Mouse (Mus musculus): ENCODE data around the gene Mrpl48. TPM values are rescaled to one million over a fixed set of nuclear protein-coding genes. Genes with fewer than 3 reads are reported as not detected.

Mrpl48 gene
- total and polyA plus RNA-seq, 3 experiments, result 39.5 to 67.3 TPM; not detected in 1

DNA sequence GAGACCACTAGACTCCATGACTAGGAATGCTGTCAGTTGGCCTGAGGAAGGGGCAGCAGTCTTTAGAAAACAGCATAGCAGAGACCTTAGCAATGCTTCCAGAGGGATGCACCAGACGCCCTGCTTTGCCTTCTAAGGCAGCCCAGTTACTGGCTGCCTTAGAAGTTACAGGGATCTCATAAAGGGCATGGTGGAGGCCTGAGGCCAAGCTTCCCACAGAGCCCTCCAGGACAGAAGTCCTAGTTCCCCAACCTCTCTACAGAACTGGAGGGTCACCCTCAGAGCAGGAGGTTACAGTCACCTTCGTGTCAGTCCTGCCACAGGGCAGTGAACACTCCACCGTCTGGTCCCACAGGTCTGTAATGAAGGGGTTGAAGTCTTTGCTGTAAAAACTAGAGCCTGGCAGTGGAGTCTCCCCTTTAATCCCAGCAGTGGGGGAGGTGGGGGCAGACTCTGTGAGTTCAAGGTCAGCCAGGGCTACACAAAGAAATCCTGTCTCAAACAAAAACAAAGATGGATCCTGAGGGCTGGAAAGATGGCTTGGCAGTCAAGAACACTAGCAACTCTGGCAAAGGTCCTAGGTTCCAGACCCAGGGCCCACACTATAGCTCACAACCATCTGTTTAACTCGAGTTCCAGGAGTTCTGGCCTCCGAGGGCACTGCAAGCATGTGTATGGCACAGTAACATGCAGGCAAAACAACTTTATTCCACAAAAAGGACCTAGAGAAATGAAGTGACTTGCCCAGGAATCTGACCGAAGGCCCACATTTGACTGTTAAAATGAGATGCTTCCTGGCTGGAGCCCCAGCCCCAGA is 106.9 kb downstream of the Mrpl48 start:
- Histone ChIP-seq H3K27ac (ENCODE audit: control insufficient read depth, low read depth, low read length) (peak overlapping the region; percentile 13; the same call in 1 of the 2 replicates), H3K27me3 (ENCODE audit: control insufficient read depth in 1 of 2, insufficient read depth in 2 of 2, low read length in 2 of 2) (no peaks in the 10 kb centered on the region), H3K79me2 (ENCODE audit: control insufficient read depth, insufficient read depth, low read length, poor library complexity) (peaks cover 5% of the 10 kb centered on the region), H3K36me3 (ENCODE audit: control insufficient read depth in 1 of 2, insufficient read depth in 2 of 2, low read length in 2 of 2) (peaks cover 0 to 5% of the 10 kb centered on the region in 2 experiments; a peak in 3 of 4 replicates), H3K9ac (ENCODE audit: control insufficient read depth, low read depth, low read length, poor library complexity, severe bottlenecking) (no peak overlapping the region; the same call in 1 of the 2 replicates), H3K4me3 (ENCODE audit: control insufficient read depth in 1 of 2, insufficient read depth in 1 of 2, low read depth in 2 of 2, low read length in 2 of 2) (no peak overlapping the region), H3K9me3 (replicated peaks; ENCODE audit: insufficient read depth, low read length) (no peaks in the 10 kb centered on the region), H3K4me1 (ENCODE audit: control insufficient read depth in 1 of 2, insufficient read depth in 2 of 2, low read length in 2 of 2) (peaks cover 0 to 14% of the 10 kb centered on the region in 2 experiments; a peak in 2 of 4 replicates)
- peak; percentile 50 for DNase-seq (ENCODE audit: low read depth, low spot score)
- no peak for TF ChIP-seq GABPA (IDR thresholded peaks at IDR 0.05; ENCODE audit: low read depth, low read length)
- no peak for TF ChIP-seq TCF12 (IDR thresholded peaks at IDR 0.05; ENCODE audit: low read depth, low read length)
- TF ChIP-seq ETS1 (IDR thresholded peaks at IDR 0.05; ENCODE audit: low read depth, low read length), result no peak
- peak; percentile 22; the same call in 1 of the 2 replicates for TF ChIP-seq SMC3 (IDR thresholded peaks at IDR 0.05; ENCODE audit: low read depth, low read length)
- no peak for TF ChIP-seq MEF2A (IDR thresholded peaks at IDR 0.05; ENCODE audit: extremely low read depth, insufficient replicate concordance, low read depth, low read length, poor library complexity, severe bottlenecking)
- TF ChIP-seq KAT2A (conservative IDR thresholded peaks at IDR 0.05; ENCODE audit: low read depth, low read length), result no peak
- TF ChIP-seq ZNF384 (IDR thresholded peaks at IDR 0.05; ENCODE audit: low read depth, low read length), result no peak
- 0 out of 2 replicates have a peak, but pooled peaks have one; percentile 33 for TF ChIP-seq MYB (IDR thresholded peaks at IDR 0.05; ENCODE audit: low read depth, low read length)
- TF ChIP-seq RCOR1 (IDR thresholded peaks at IDR 0.05; ENCODE audit: low read depth, low read length), result 0 out of 2 replicates have a peak, but pooled peaks have one; percentile 11
- peak; percentile 47; the same call in 1 of the 2 replicates for TF ChIP-seq NELFE (IDR thresholded peaks at IDR 0.05; ENCODE audit: low read depth, low read length)
- peak; percentile 88 for TF ChIP-seq ZMIZ1 (IDR thresholded peaks at IDR 0.05; ENCODE audit: low read depth, low read length)
- TF ChIP-seq GATA1 (IDR thresholded peaks at IDR 0.05; ENCODE audit: low read depth, low read length), result no peak
- TF ChIP-seq UBTF (IDR thresholded peaks at IDR 0.05; ENCODE audit: borderline replicate concordance, insufficient read depth, low read depth, low read length), result no peak
- peak; percentile 35 to 48 for TF ChIP-seq POLR2A (IDR thresholded peaks at IDR 0.05; ENCODE audit: control insufficient read depth in 1 of 2, insufficient read depth in 1 of 2, low read depth in 1 of 2, low read length in 2 of 2, poor library complexity in 1 of 2)
- TF ChIP-seq POLR2AphosphoS2 (IDR thresholded peaks at IDR 0.05; ENCODE audit: low read length), result peak; percentile 94
- peak; percentile 31; the same call in 1 of the 2 replicates for TF ChIP-seq POLR2AphosphoS5 (IDR thresholded peaks at IDR 0.05; ENCODE audit: borderline replicate concordance, low read depth, low read length)
- TF ChIP-seq ELF1 (IDR thresholded peaks at IDR 0.05; ENCODE audit: low read depth, low read length), result no peak
- TF ChIP-seq TAL1 (IDR thresholded peaks at IDR 0.05; ENCODE audit: low read length), result no peak
- TF ChIP-seq BHLHE40 (IDR thresholded peaks at IDR 0.05; ENCODE audit: borderline replicate concordance, low read depth, low read length), result peak; percentile 10; the same call in 1 of the 2 replicates
- TF ChIP-seq ZKSCAN1 (IDR thresholded peaks at IDR 0.05; ENCODE audit: low read depth, low read length), result 0 out of 2 replicates have a peak, but pooled peaks have one; percentile 42
- no peak for TF ChIP-seq MAFK (IDR thresholded peaks at IDR 0.05; ENCODE audit: borderline replicate concordance, low read depth, low read length)
- peak; percentile 39 for TF ChIP-seq CHD2 (IDR thresholded peaks at IDR 0.05; ENCODE audit: low read length)
